Mouse (Mus musculus) liver, embryonic 13.5 days (tissue): Measurements from ENCODE around the gene Sf1. TPM values are rescaled to one million over a fixed set of nuclear protein-coding genes. Genes with fewer than 3 reads are reported as not detected.

ENCODE experiments used
- ATAC-seq: fragments of 200-750 bp; cut with Nextera tagmentation; 2 replicates; pipeline ENCODE4 v1.8.0; 2017; ENCODE audit warnings: low read depth, mild to moderate bottlenecking, moderate number of reproducible peaks, moderate library complexity
- DNase-seq: peaks from one replicate; pipeline ENCODE4 v3.0.0; 2022
- H3K27ac ChIP-seq: fragments of 300-500 bp; sonication (generic); 2 replicates; pipeline ENCODE4 v1.5.1; 2015; ENCODE audit warnings: moderate library complexity, mild to moderate bottlenecking, inconsistent platforms
- H3K27me3 ChIP-seq: fragments of 300-500 bp; sonication (generic); 2 replicates; pipeline ENCODE4 v1.6.1; 2015; ENCODE audit warnings: mild to moderate bottlenecking, inconsistent platforms
- H3K36me3 ChIP-seq: fragments of 300-500 bp; sonication (generic); 2 replicates; pipeline ENCODE4 v1.6.1; 2015; ENCODE audit warnings: mild to moderate bottlenecking, inconsistent platforms
- H3K4me1 ChIP-seq: fragments of 300-500 bp; sonication (generic); replicated peaks from 2 replicates; pipeline ENCODE4 v1.6.1; 2015; ENCODE audit warnings: inconsistent platforms
- H3K4me2 ChIP-seq: fragments of 300-500 bp; sonication (generic); 2 replicates; pipeline ENCODE4 v1.6.1; 2015; ENCODE audit warnings: inconsistent platforms, mild to moderate bottlenecking, moderate library complexity
- H3K4me3 ChIP-seq: fragments of 300-500 bp; sonication (generic); replicated peaks from 2 replicates; pipeline ENCODE4 v1.5.1; 2015; ENCODE audit warnings: mild to moderate bottlenecking, inconsistent platforms
- H3K9ac ChIP-seq: fragments of 300-500 bp; sonication (generic); 2 replicates; pipeline ENCODE4 v1.6.1; 2015; ENCODE audit warnings: mild to moderate bottlenecking, inconsistent platforms
- H3K9me3 ChIP-seq: fragments of 300-500 bp; sonication (generic); replicated peaks from 2 replicates; pipeline ENCODE4 v1.6.1; 2016; ENCODE audit warnings: inconsistent platforms
- WGBS: fragments of 180-500 bp; shearing (Covaris S2); methylation state at CpG from one replicate; pipeline ENCODE4 v1.1.7; 2015; ENCODE audit not compliant: insufficient replicate concordance; 5-methylcytosine and 5-hydroxymethylcytosine counted together
- polyA plus RNA-seq: library from polyadenylated mRNA; unstranded; fragments of >200 nt; fragmentation: Nextera tagmentation; extraction: Ambion mirVana; gene quantifications from 2 replicates; pipeline ENCODE4 v1.2.1, GENCODE M21; 2015

Gene Sf1
- polyA plus RNA-seq, result 68.4 and 92.3 TPM in 2 replicates

GRCm38 (mm10) chr19:6363411-6364240 is at the start of gene Sf1:
Gene Sf1 (plus strand): TSS chr19:6363690.
- peak within 1 kb of the TSS; percentile 98 for H3K4me3 ChIP-seq
- peak; percentile 92 for ATAC-seq
- H3K36me3 ChIP-seq, result peaks cover 46% of the 10 kb centered on the region
- peak; percentile 100 for DNase-seq
- H3K27ac ChIP-seq, result peak within 1 kb of the TSS; percentile 97
- H3K4me1 ChIP-seq, result peaks cover 41% of the 10 kb centered on the region
- peak within 1 kb of the TSS; percentile 87 for H3K4me2 ChIP-seq
- WGBS, result under 1% methylated on average over 84 of the region's 85 CpGs
- peak within 1 kb of the TSS; percentile 99 for H3K9ac ChIP-seq
- H3K9me3 ChIP-seq, result no peaks in the 10 kb centered on the region
- no peaks in the 10 kb centered on the region for H3K27me3 ChIP-seq

- ATAC-seq, result no peak
- H3K9ac ChIP-seq, result no peak overlapping the region
Observed at GRCm38 (mm10) chr19:6313796-6314195, 49.7 kb upstream of the Sf1 start.

GRCm38 (mm10) chr19:6314513-6314912 is 49.0 kb upstream of the Sf1 start:
- ATAC-seq, result no peak
- H3K36me3 ChIP-seq, result peaks cover 80% of the 10 kb centered on the region

More at GRCm38 (mm10) chr19:6313796-6314195, 49.7 kb upstream of the Sf1 start:
- H3K4me1 ChIP-seq, result peaks cover under 1% of the 10 kb centered on the region; the same call in 1 of the 2 replicates
- no peaks in the 10 kb centered on the region for H3K9me3 ChIP-seq
- peaks cover 73% of the 10 kb centered on the region for H3K36me3 ChIP-seq
- no peak overlapping the region for H3K4me2 ChIP-seq
- no peak overlapping the region for H3K27ac ChIP-seq
- WGBS, result 84% methylated on average over 8 of the region's 8 CpGs
- no peaks in the 10 kb centered on the region for H3K27me3 ChIP-seq
- no peak for DNase-seq
- no peak overlapping the region for H3K4me3 ChIP-seq

DNA sequence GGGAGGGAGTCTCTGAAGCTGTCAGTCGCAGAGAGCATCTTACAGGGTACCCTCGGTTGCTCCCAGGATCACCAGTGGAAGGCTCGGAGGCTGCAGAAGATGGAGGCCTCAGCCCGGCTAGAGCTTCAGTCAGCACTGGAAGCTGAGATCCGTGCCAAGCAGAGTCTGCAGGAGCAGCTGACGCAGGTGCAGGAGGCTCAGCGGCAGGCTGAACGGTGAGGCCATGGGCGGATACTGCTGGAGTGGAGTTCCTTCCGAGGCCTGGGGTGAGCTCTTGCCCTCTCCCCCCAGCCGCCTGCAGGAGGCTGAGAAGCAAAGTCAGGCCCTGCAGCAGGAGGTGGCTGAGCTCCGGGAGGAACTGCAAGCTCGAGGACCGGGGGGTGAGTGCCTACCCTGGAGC is 47.9 kb upstream of the Sf1 start:
- no peak for DNase-seq

More at GRCm38 (mm10) chr19:6314513-6314912, 49.0 kb upstream of the Sf1 start:
- H3K4me3 ChIP-seq, result no peak overlapping the region
- no peaks in the 10 kb centered on the region for H3K27me3 ChIP-seq
- H3K9me3 ChIP-seq, result no peaks in the 10 kb centered on the region
- DNase-seq, result no peak
- WGBS, result 74% methylated on average over 8 of the region's 8 CpGs
- no peaks in the 10 kb centered on the region for H3K4me1 ChIP-seq
- H3K4me2 ChIP-seq, result no peak overlapping the region
- H3K27ac ChIP-seq, result no peak overlapping the region
- H3K9ac ChIP-seq, result no peak overlapping the region

GRCm38 (mm10) chr19:6318145-6318544 is 45.3 kb upstream of the Sf1 start:
- Histone ChIP-seq H3K9me3 (no peaks in the 10 kb centered on the region), H3K4me2 (no peak overlapping the region), H3K27me3 (no peaks in the 10 kb centered on the region), H3K4me1 (peaks cover 9% of the 10 kb centered on the region), H3K4me3 (no peak overlapping the region), H3K27ac (no peak overlapping the region), H3K9ac (no peak overlapping the region), H3K36me3 (peaks cover 91% of the 10 kb centered on the region)
- WGBS, result 83% methylated on average over 12 of the region's 12 CpGs
- ATAC-seq, result no peak
- DNase-seq, result no peak

More for the DNA sequence above, 47.9 kb upstream of the Sf1 start:
- Histone ChIP-seq H3K36me3 (peaks cover 84% of the 10 kb centered on the region), H3K4me3 (no peak overlapping the region), H3K27me3 (no peaks in the 10 kb centered on the region), H3K4me2 (no peak overlapping the region), H3K9ac (no peak overlapping the region), H3K4me1 (no peaks in the 10 kb centered on the region), H3K27ac (no peak overlapping the region), H3K9me3 (no peaks in the 10 kb centered on the region)
- ATAC-seq, result no peak
- 82% methylated on average over 14 of the region's 14 CpGs for WGBS

GRCm38 (mm10) chr19:6321358-6321757 is 42.1 kb upstream of the Sf1 start:
- H3K27ac ChIP-seq, result no peak overlapping the region
- H3K36me3 ChIP-seq, result peaks cover 63% of the 10 kb centered on the region
- ATAC-seq (no peak), DNase-seq (no peak)
- peaks cover 9% of the 10 kb centered on the region for H3K4me1 ChIP-seq
- no peaks in the 10 kb centered on the region for H3K9me3 ChIP-seq
- H3K4me3 ChIP-seq, result no peak overlapping the region
- H3K4me2 ChIP-seq, result no peak overlapping the region
- H3K27me3 ChIP-seq, result no peaks in the 10 kb centered on the region
- WGBS, result 60% methylated on average over 8 of the region's 8 CpGs
- H3K9ac ChIP-seq, result no peak overlapping the region

- H3K36me3 ChIP-seq, result peaks cover 56% of the 10 kb centered on the region
- H3K4me2 ChIP-seq, result no peak overlapping the region
- peaks cover 9% of the 10 kb centered on the region for H3K4me1 ChIP-seq
- H3K9ac ChIP-seq, result no peak overlapping the region
- H3K9me3 ChIP-seq, result no peaks in the 10 kb centered on the region
- ATAC-seq (no peak), DNase-seq (no peak)
- H3K4me3 ChIP-seq, result no peak overlapping the region
- H3K27ac ChIP-seq, result no peak overlapping the region
- H3K27me3 ChIP-seq, result no peaks in the 10 kb centered on the region
- WGBS, result 80% methylated on average over 33 of the region's 33 CpGs
Observed at GRCm38 (mm10) chr19:6321786-6322621, 41.5 kb upstream of the Sf1 start.

DNA sequence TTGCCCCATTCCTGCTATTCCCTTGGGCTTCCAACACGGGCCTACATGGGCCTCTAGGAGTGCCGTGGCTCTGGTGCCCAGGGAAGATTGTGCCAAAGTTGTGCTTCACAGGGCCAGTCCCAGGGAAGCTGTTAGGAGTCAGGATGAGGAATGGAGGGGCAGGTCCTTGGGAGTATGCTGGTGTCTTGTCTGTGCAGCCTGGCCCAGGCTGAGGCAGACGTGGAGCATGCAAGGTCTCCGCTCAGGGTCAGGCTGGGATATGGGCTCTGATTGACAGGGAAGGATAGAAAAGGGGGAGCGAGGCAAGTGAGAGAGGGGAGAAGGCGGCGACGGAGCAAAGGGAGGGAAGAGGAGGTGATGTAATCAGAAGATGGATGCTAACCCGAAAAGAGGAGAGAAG is 38.7 kb upstream of the Sf1 start:
- ATAC-seq, result no peak
- Histone ChIP-seq H3K36me3 (peaks cover 30% of the 10 kb centered on the region), H3K27me3 (no peaks in the 10 kb centered on the region), H3K9me3 (no peaks in the 10 kb centered on the region), H3K4me1 (peaks cover 9% of the 10 kb centered on the region), H3K9ac (no peak overlapping the region), H3K4me2 (no peak overlapping the region), H3K4me3 (no peak overlapping the region), H3K27ac (no peak overlapping the region)
- DNase-seq, result no peak
- WGBS, result 74% methylated on average over 9 of the region's 9 CpGs

GRCm38 (mm10) chr19:6331178-6331577 is 32.3 kb upstream of the Sf1 start:
- Histone ChIP-seq H3K36me3 (no peaks in the 10 kb centered on the region), H3K9ac (peak overlapping the region; percentile 28; the same call in 1 of the 2 replicates), H3K4me1 (peaks cover 36% of the 10 kb centered on the region), H3K27ac (0 out of 2 replicates have a peak overlapping the region, but pooled peaks have one; percentile 3), H3K27me3 (no peaks in the 10 kb centered on the region), H3K4me2 (peak overlapping the region; percentile 54), H3K4me3 (no peak overlapping the region), H3K9me3 (no peaks in the 10 kb centered on the region)
- no peak for DNase-seq
- 16% methylated on average over 5 of the region's 5 CpGs for WGBS
- ATAC-seq, result no peak

- Histone ChIP-seq H3K27ac (no peak overlapping the region), H3K4me2 (peak overlapping the region; percentile 54), H3K9me3 (no peaks in the 10 kb centered on the region), H3K36me3 (peaks cover 3% of the 10 kb centered on the region), H3K4me1 (peaks cover 44% of the 10 kb centered on the region), H3K27me3 (no peaks in the 10 kb centered on the region), H3K4me3 (0 out of 2 replicates have a peak overlapping the region, but pooled peaks have one; percentile 15), H3K9ac (0 out of 2 replicates have a peak overlapping the region, but pooled peaks have one; percentile 28)
- no peak for ATAC-seq
- 25% methylated on average over 13 of the region's 13 CpGs for WGBS
- DNase-seq, result peak; percentile 54
Observed at GRCm38 (mm10) chr19:6331719-6332516, 31.6 kb upstream of the Sf1 start.
